Mouse (Mus musculus): ENCODE measurements around the gene Zic5.

DNA sequence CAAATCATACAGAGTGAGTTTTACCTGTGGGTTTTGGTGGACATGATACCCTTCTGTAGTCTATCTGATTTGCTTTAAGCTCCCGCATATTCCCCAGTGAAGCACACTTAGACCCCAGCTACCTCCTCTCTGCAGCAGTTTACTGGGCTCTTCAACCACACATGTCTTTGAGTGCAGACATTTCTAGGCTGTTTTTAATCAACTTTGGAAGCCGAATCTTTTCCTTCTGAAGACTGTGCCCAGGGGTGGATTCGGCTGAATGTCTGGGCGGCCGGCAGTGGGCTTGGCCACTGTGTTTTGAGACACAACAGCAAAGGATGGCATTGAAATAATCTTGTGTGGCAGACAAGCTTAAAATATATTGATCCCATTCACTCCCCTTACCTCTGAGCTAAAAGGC lies 21.9 kb upstream of the Zic5 start:
- TF ChIP-seq CTCF (IDR thresholded peaks at IDR 0.05; ENCODE audit: low read depth, low read length) (no peak), EP300 (IDR thresholded peaks at IDR 0.05; ENCODE audit: insufficient read depth, low read depth, low read length) (no peak), POLR2A (IDR thresholded peaks at IDR 0.05; ENCODE audit: insufficient read depth, low read length) (no peak)
